Mouse (Mus musculus) liver, embryonic 13.5 days (tissue): Measurements from ENCODE around the gene P3h4. TPM values are rescaled to one million over a fixed set of nuclear protein-coding genes. Genes with fewer than 3 reads are reported as not detected.

Experiments used
- ATAC-seq: fragments of 200-750 bp; cut with Nextera tagmentation; 2 replicates; pipeline ENCODE4 v1.8.0; 2017; ENCODE audit warnings: low read depth, mild to moderate bottlenecking, moderate number of reproducible peaks, moderate library complexity
- DNase-seq: peaks from one replicate; pipeline ENCODE4 v3.0.0; 2022
- H3K27ac ChIP-seq: fragments of 300-500 bp; sonication (generic); 2 replicates; pipeline ENCODE4 v1.5.1; 2015; ENCODE audit warnings: moderate library complexity, mild to moderate bottlenecking, inconsistent platforms
- H3K27me3 ChIP-seq: fragments of 300-500 bp; sonication (generic); 2 replicates; pipeline ENCODE4 v1.6.1; 2015; ENCODE audit warnings: mild to moderate bottlenecking, inconsistent platforms
- H3K36me3 ChIP-seq: fragments of 300-500 bp; sonication (generic); 2 replicates; pipeline ENCODE4 v1.6.1; 2015; ENCODE audit warnings: mild to moderate bottlenecking, inconsistent platforms
- H3K4me1 ChIP-seq: fragments of 300-500 bp; sonication (generic); replicated peaks from 2 replicates; pipeline ENCODE4 v1.6.1; 2015; ENCODE audit warnings: inconsistent platforms
- H3K4me2 ChIP-seq: fragments of 300-500 bp; sonication (generic); 2 replicates; pipeline ENCODE4 v1.6.1; 2015; ENCODE audit warnings: inconsistent platforms, mild to moderate bottlenecking, moderate library complexity
- H3K4me3 ChIP-seq: fragments of 300-500 bp; sonication (generic); replicated peaks from 2 replicates; pipeline ENCODE4 v1.5.1; 2015; ENCODE audit warnings: mild to moderate bottlenecking, inconsistent platforms
- H3K9ac ChIP-seq: fragments of 300-500 bp; sonication (generic); 2 replicates; pipeline ENCODE4 v1.6.1; 2015; ENCODE audit warnings: mild to moderate bottlenecking, inconsistent platforms
- H3K9me3 ChIP-seq: fragments of 300-500 bp; sonication (generic); replicated peaks from 2 replicates; pipeline ENCODE4 v1.6.1; 2016; ENCODE audit warnings: inconsistent platforms
- WGBS: fragments of 180-500 bp; shearing (Covaris S2); methylation state at CpG from one replicate; pipeline ENCODE4 v1.1.7; 2015; ENCODE audit not compliant: insufficient replicate concordance; 5-methylcytosine and 5-hydroxymethylcytosine counted together
- polyA plus RNA-seq: library from polyadenylated mRNA; unstranded; fragments of >200 nt; fragmentation: Nextera tagmentation; extraction: Ambion mirVana; gene quantifications from 2 replicates; pipeline ENCODE4 v1.2.1, GENCODE M21; 2015

The P3h4 gene
- 5.8 and 6.0 TPM in 2 replicates for polyA plus RNA-seq

DNA sequence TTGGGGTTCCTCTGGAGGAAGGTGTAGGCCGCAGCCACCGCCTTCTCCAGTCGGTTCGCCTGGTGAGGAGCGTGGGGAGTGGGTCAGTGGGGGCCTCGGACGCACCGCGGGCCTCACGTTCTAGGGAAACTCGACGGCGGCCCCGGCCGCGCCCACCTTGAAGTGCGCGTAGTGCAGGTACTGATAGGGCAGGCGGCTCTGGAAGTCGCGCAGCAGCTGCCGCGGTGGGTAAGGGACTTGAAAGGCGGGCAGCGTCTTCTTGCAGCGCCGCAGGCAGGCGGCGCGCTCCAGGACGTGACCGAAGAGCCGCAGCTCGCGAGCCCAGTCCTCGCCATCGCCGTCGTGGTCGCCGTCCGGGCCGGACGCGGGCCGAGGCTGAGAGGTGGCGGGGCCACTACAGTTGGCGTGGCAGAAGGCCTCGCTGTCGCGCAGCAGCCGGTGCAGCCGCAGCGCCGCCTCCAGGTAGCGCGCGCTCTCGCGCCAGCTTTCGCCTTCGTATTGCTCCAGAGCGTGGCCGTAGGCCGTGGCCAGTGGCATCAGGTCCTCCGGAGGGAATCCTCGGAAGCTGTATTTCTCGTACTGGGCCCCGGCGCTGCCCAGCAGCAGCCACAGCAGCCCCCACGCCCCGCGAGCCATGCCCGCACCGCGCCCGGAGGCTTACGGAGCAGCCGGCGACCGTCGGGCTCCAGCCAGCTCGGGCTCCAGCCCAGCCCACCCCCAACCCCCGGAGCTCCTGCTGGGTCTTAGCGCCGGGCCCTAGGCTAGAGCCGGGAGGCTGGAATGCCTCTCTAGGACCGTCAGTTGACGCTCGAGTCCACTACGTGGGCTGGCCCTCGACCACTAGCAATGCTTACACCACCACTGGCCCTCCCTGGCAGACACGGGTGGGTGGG is at the start of gene P3h4:
Gene P3h4 (minus strand): TSS at position 816 of the 893 bp plus-strand sequence.
- Histone ChIP-seq H3K4me1 (peaks cover 18% of the 10 kb centered on the region), H3K4me3 (peak within 1 kb of the TSS; percentile 58), H3K9ac (peak within 1 kb of the TSS; percentile 55), H3K9me3 (no peaks in the 10 kb centered on the region), H3K4me2 (peak within 1 kb of the TSS; percentile 65), H3K36me3 (no peaks in the 10 kb centered on the region), H3K27ac (peak within 1 kb of the TSS; percentile 39), H3K27me3 (peaks cover 48% of the 10 kb centered on the region)
- ATAC-seq: peak; percentile 78
- WGBS: 3% methylated on average over 93 of the region's 93 CpGs
- DNase-seq: peak; percentile 29

- Histone ChIP-seq H3K9ac (no peak overlapping the region), H3K4me3 (no peak overlapping the region), H3K4me1 (peaks cover 25% of the 10 kb centered on the region), H3K9me3 (no peaks in the 10 kb centered on the region), H3K36me3 (peaks cover 42% of the 10 kb centered on the region), H3K4me2 (no peak overlapping the region), H3K27me3 (no peaks in the 10 kb centered on the region), H3K27ac (no peak overlapping the region)
- no peak for DNase-seq
- 87% methylated on average over 10 of the region's 10 CpGs for WGBS
- no peak for ATAC-seq
Measured at GRCm38 (mm10) chr11:100462699-100463098, 48.1 kb upstream of the P3h4 start.

DNA sequence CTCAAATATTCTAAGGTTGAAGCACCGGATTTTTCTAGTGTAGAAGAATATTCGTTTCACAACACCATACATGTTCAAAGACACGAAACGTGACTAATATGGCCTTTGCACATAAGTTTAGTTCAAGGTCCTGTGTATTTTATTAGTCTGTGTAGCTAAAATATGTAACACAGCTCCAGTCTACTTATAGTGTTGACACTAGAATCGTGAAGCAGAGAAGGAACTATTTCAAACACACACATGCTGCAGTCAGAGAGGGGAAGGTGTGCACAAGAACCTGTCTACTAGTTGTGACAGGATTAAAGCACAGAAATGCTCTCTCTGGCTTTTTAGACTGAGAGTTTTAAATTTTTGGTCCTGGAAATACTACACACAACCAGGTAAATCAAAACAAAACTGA is 43.1 kb upstream of the P3h4 start:
- WGBS: 78% methylated on average over 5 of the region's 5 CpGs
- no peak overlapping the region for H3K4me2 ChIP-seq
- no peaks in the 10 kb centered on the region for H3K27me3 ChIP-seq
- no peaks in the 10 kb centered on the region for H3K9me3 ChIP-seq
- H3K4me3 ChIP-seq: no peak overlapping the region
- DNase-seq (no peak), ATAC-seq (no peak)
- H3K36me3 ChIP-seq: peaks cover 24% of the 10 kb centered on the region
- H3K4me1 ChIP-seq: no peaks in the 10 kb centered on the region
- no peak overlapping the region for H3K27ac ChIP-seq
- no peak overlapping the region for H3K9ac ChIP-seq

DNA sequence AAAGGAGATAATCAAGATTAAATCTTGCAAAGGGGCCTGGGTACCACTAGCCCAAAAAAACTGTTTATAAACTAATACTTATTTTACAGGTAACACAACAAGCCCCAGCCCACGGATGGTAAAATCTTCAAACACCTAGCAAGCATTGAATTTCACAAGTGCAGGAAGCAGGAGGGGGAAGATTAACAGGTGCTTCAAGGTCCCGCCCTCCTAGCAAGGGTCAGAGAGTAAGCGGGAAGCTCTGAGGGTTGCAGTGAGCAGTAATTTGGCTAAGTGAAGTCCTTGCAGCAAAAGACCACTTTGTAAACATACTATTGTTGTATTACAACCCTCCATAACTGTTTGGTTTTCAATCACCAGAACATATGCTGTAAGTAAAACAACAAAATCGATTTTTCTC is 42.6 kb upstream of the P3h4 start:
- Histone ChIP-seq H3K27me3 (no peaks in the 10 kb centered on the region), H3K9me3 (no peaks in the 10 kb centered on the region), H3K4me3 (no peak overlapping the region), H3K4me1 (no peaks in the 10 kb centered on the region), H3K36me3 (peaks cover 20% of the 10 kb centered on the region), H3K4me2 (no peak overlapping the region), H3K9ac (no peak overlapping the region), H3K27ac (no peak overlapping the region)
- DNase-seq (no peak), ATAC-seq (no peak)
- WGBS: 55% methylated on average over 4 of the region's 4 CpGs

DNA sequence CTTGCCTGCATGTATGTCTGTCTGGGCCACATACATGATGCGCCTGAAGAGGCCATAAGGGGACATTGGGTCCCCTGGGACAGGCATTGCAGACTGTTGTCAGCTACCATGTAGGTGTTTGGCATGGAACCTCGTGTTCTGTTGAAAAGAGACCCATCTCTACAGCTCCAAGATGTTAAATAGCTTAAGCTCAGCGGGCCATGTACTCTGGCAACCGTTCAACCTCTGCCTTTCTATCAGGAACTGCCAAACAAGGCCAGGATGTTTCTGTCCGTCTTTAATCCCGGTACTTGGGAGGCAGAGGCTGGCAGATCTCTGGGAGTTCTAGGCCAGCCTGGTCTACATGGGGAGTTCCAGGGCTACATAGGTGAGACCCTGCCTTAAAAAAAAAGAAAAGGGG is 28.0 kb upstream of the P3h4 start:
- Histone ChIP-seq H3K4me3 (no peak overlapping the region), H3K27me3 (no peaks in the 10 kb centered on the region), H3K9me3 (no peaks in the 10 kb centered on the region), H3K4me2 (no peak overlapping the region), H3K4me1 (peaks cover 21% of the 10 kb centered on the region), H3K36me3 (no peaks in the 10 kb centered on the region), H3K9ac (no peak overlapping the region), H3K27ac (no peak overlapping the region)
- ATAC-seq (no peak), DNase-seq (no peak)
- 73% methylated on average over 6 of the region's 6 CpGs for WGBS

GRCm38 (mm10) chr11:100441797-100442196 is 27.2 kb upstream of the P3h4 start, which contains the start of the genes Nt5c3b and Klhl10:
TSS of gene Nt5c3b (minus strand) at chr11:100441808.
TSS of gene Klhl10 (plus strand) at chr11:100441917.
- ATAC-seq: no peak
- H3K27ac ChIP-seq: peak within 1 kb of the TSS; percentile 16; the same call in 1 of the 2 replicates

DNA sequence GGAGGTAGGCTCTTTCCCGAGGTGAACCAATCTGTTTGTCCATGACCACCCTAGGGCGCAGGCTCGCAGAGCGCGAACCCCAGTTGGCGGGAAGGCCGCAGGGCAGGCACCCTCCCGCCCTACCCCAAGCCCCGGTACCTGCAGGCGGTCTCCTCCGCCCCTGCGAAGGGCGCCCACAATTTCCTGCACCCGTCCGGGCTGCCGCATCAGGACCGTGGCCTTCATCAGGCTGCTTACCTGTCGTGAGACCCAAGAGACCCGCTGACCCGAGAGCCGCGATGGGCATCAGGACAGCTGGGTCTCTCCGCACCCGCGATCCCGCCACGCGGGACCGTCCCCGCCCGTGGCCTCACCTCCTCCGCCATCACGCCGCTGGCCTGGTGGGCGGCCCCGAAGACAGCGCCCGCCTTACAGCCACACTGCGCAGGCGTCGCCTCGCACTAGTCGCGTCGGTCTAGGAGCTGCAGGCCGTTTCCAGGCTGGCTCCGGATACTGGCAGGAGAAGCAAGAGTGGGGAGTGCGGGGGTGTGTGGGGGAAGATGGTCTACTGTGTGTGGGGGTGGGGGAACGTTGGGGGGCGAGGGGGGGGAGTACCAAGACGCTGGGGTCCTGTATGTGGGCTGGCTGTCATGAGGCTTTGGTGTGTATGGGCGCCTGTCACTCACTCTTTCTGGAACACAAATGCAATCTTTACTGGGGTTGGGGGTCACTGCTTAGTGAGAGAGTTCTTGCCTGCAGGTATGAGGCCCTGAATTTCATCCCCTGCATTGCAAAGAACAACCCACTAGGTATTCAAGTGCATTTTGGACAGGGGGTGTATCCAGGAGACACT is 26.3 kb upstream of the P3h4 start:
- no peaks in the 10 kb centered on the region for H3K9me3 ChIP-seq
- DNase-seq (peak; percentile 75), ATAC-seq (peak; percentile 94)
- WGBS: 1% methylated on average over 51 of the region's 52 CpGs
- H3K4me2 ChIP-seq: peak overlapping the region; percentile 94
- H3K4me3 ChIP-seq: peak overlapping the region; percentile 71
- H3K36me3 ChIP-seq: peaks cover 7% of the 10 kb centered on the region; the same call in 1 of the 2 replicates
- no peaks in the 10 kb centered on the region for H3K27me3 ChIP-seq
- peak overlapping the region; percentile 16 for H3K27ac ChIP-seq
- peak overlapping the region; percentile 80 for H3K9ac ChIP-seq
- H3K4me1 ChIP-seq: peaks cover 21% of the 10 kb centered on the region

More at GRCm38 (mm10) chr11:100441797-100442196, 27.2 kb upstream of the P3h4 start, which contains the start of the genes Nt5c3b and Klhl10:
- Histone ChIP-seq H3K27me3 (no peaks in the 10 kb centered on the region), H3K4me2 (peak within 1 kb of the TSS; percentile 94), H3K9ac (peak within 1 kb of the TSS; percentile 80), H3K36me3 (peaks cover under 1% of the 10 kb centered on the region; the same call in 1 of the 2 replicates), H3K4me1 (peaks cover 21% of the 10 kb centered on the region), H3K9me3 (no peaks in the 10 kb centered on the region), H3K4me3 (peak within 1 kb of the TSS; percentile 71)
- WGBS: 77% methylated on average over 8 of the region's 8 CpGs
- no peak for DNase-seq

- Histone ChIP-seq H3K27ac (no peak overlapping the region), H3K4me3 (no peak overlapping the region), H3K9me3 (no peaks in the 10 kb centered on the region), H3K27me3 (no peaks in the 10 kb centered on the region), H3K4me1 (peaks cover 21% of the 10 kb centered on the region), H3K36me3 (peaks cover 10% of the 10 kb centered on the region; the same call in 1 of the 2 replicates), H3K9ac (no peak overlapping the region), H3K4me2 (no peak overlapping the region)
- no peak for ATAC-seq
- WGBS: 76% methylated on average over 1 of the region's 1 CpGs
- no peak for DNase-seq
Measured at GRCm38 (mm10) chr11:100437901-100438300, 23.3 kb upstream of the P3h4 start.

DNA sequence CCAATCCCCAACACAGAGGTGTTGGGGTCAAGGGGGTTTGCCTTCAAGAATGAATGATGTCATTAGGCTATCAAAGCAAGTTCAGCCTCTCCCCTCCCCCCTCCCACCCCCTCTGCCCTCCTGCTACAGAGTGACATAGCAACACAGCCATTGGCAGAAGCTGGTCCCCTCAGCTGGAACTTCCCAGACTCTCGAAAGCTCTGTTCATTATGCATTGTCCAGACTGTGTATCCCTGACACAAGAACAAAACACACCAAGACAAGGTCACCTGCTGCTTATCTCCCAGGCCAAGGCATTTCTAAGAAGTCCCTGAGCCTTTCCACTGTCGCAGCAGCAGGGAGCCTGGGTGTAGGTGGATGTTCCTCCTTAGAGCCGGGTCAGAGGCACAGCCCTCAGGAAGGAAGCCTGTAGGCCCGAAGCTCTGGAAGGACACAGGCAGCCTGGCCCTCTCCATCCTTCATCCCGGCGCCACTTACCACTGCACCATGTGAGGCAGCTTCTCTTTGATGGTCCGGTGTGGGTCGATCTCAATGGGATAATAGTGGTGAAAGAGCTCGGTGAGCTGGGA is 21.1 kb upstream of the P3h4 start:
- Histone ChIP-seq H3K27me3 (no peaks in the 10 kb centered on the region), H3K9ac (no peak overlapping the region), H3K27ac (no peak overlapping the region), H3K4me2 (no peak overlapping the region), H3K4me1 (peaks cover 17% of the 10 kb centered on the region), H3K4me3 (no peak overlapping the region), H3K36me3 (peaks cover 17% of the 10 kb centered on the region; the same call in 1 of the 2 replicates), H3K9me3 (no peaks in the 10 kb centered on the region)
- ATAC-seq (no peak), DNase-seq (no peak)
- WGBS: 74% methylated on average over 9 of the region's 9 CpGs

GRCm38 (mm10) chr11:100432002-100432401 is 17.4 kb upstream of the P3h4 start:
- Histone ChIP-seq H3K9me3 (no peaks in the 10 kb centered on the region), H3K36me3 (peaks cover 24% of the 10 kb centered on the region), H3K27ac (no peak overlapping the region), H3K4me3 (no peak overlapping the region), H3K27me3 (no peaks in the 10 kb centered on the region), H3K4me2 (no peak overlapping the region), H3K9ac (no peak overlapping the region), H3K4me1 (0 out of 2 replicates have a peak, but pooled peaks cover 3% of the 10 kb centered on the region)
- DNase-seq (no peak), ATAC-seq (no peak)
- WGBS: 64% methylated on average over 5 of the region's 5 CpGs

GRCm38 (mm10) chr11:100430052-100430451 is 15.4 kb upstream of the P3h4 start:
- no peaks in the 10 kb centered on the region for H3K27me3 ChIP-seq
- 87% methylated on average over 7 of the region's 7 CpGs for WGBS
- ATAC-seq: no peak
- H3K9me3 ChIP-seq: no peaks in the 10 kb centered on the region
- H3K4me2 ChIP-seq: no peak overlapping the region
- H3K4me3 ChIP-seq: no peak overlapping the region
- H3K36me3 ChIP-seq: peaks cover 14% of the 10 kb centered on the region
- peaks cover 15% of the 10 kb centered on the region for H3K4me1 ChIP-seq
- H3K27ac ChIP-seq: no peak overlapping the region
- DNase-seq: no peak
- no peak overlapping the region for H3K9ac ChIP-seq
